In genomic region chr9:118498061-118498460, GRCm38 (mm10) we compare ENCODE assay signal across 27 mouse cellular contexts. TPM values are rescaled to one million over a fixed set of nuclear protein-coding genes. Genes with fewer than 3 reads are reported as not detected.
"Had no signal": no experiment of that assay in that cellular context is flagged by ENCODE, and none has a peak within 500 bp of the region (broad histone marks: within the 10 kb centered on the region; RNA-seq: fewer than 3 reads in every experiment).

No protein-coding gene starts in this region.

- H3K36me3 ChIP-seq: heart, embryonic 12.5 days; hindbrain, embryonic 13.5 days; hindbrain, embryonic 15.5 days; limb, embryonic 13.5 days; limb, embryonic 15.5 days; liver, embryonic 12.5 days had no signal

- H3K4me3 ChIP-seq: heart, embryonic 12.5 days; hindbrain, embryonic 13.5 days; hindbrain, embryonic 15.5 days; limb, embryonic 13.5 days; limb, embryonic 15.5 days; liver, embryonic 12.5 days had no signal

- H3K27ac ChIP-seq: hindbrain, embryonic 13.5 days; hindbrain, embryonic 15.5 days; hindbrain, postnatal 0 days; kidney, postnatal 0 days; limb, embryonic 13.5 days; limb, embryonic 15.5 days; liver, embryonic 12.5 days; liver, embryonic 14.5 days had no signal

- H3K9me3 ChIP-seq: hindbrain, embryonic 13.5 days; hindbrain, embryonic 15.5 days; limb, embryonic 15.5 days had no signal

- DNase-seq: gastrocnemius, postnatal 14 days; gastrocnemius, postnatal 36 days; heart, adult 18-20 months; heart, postnatal 10 days; heart, postnatal 36 days; kidney, adult 11 months; kidney, adult 2 months; kidney, adult 9 months; kidney, postnatal 14 days; kidney, postnatal 36 days; layer of hippocampus, adult 9-11 months; layer of hippocampus, postnatal 36 days; left cerebral cortex, postnatal 4 days had no signal

- H3K27me3 ChIP-seq: heart, embryonic 12.5 days; hindbrain, embryonic 13.5 days; hindbrain, embryonic 15.5 days; limb, embryonic 13.5 days; limb, embryonic 15.5 days; liver, embryonic 12.5 days had no signal

- H3K4me1 ChIP-seq: heart, embryonic 12.5 days; hindbrain, embryonic 13.5 days; hindbrain, embryonic 15.5 days; limb, embryonic 13.5 days; limb, embryonic 15.5 days had no signal

- ATAC-seq: hindbrain, postnatal 0 days; liver, embryonic 12.5 days had no signal

- H3K9ac ChIP-seq: heart, embryonic 12.5 days; hindbrain, embryonic 13.5 days; hindbrain, embryonic 15.5 days; limb, embryonic 13.5 days; limb, embryonic 15.5 days; liver, embryonic 12.5 days; liver, embryonic 14.5 days had no signal

- H3K4me2 ChIP-seq: heart, embryonic 12.5 days; hindbrain, embryonic 13.5 days; hindbrain, embryonic 15.5 days; limb, embryonic 13.5 days; limb, embryonic 15.5 days; liver, embryonic 12.5 days had no signal

RNA-seq across cellular contexts. Expression of gene Eomes, which starts 20.0 kb away (rescaled TPM):
- total RNA-seq: gastrocnemius, adult 18-20 months; gastrocnemius, adult 8-10 months; gastrocnemius, postnatal 14 days; gastrocnemius, postnatal 36 days; heart, postnatal 10 days; liver, adult 2 months had no signal
- polyA plus RNA-seq: heart, embryonic 14.5 days; kidney, postnatal 0 days; liver, embryonic 12.5 days; liver, embryonic 16.5 days had no signal
